Mouse (Mus musculus) liver, embryonic 14.5 days (tissue): ENCODE data around the gene Wdr5. TPM values are rescaled to one million over a fixed set of nuclear protein-coding genes. Genes with fewer than 3 reads are reported as not detected.

ENCODE experiments used
- ATAC-seq: fragments of 200-750 bp; cut with Nextera tagmentation; 2 replicates; pipeline ENCODE4 v1.8.0; 2017; ENCODE audit warnings: moderate number of reproducible peaks, mild to moderate bottlenecking, moderate library complexity; ENCODE audit not compliant: insufficient read depth
- DNase-seq, 3 experiments: peaks; one replicate each; pipeline ENCODE4 v3.0.0-alpha.2; 2012 to 2013; ENCODE audit warnings: low read depth in 3 of 3, low spot score in 3 of 3
- H3K27ac ChIP-seq: fragments of 300-500 bp; sonication (generic); 2 replicates; pipeline ENCODE4 v1.5.1; 2014; ENCODE audit warnings: moderate library complexity, mild to moderate bottlenecking, control low read depth, inconsistent platforms
- H3K27me3 ChIP-seq: fragments of 300-500 bp; sonication (generic); 2 replicates; pipeline ENCODE4 v1.6.1; 2014; ENCODE audit warnings: mild to moderate bottlenecking, low read length, moderate library complexity; ENCODE audit not compliant: control insufficient read depth, insufficient read depth
- H3K36me3 ChIP-seq: fragments of 300-500 bp; sonication (generic); replicated peaks from 2 replicates; pipeline ENCODE4 v1.6.1; 2014; ENCODE audit warnings: low read depth; ENCODE audit not compliant: control insufficient read depth, insufficient read depth
- H3K4me1 ChIP-seq, 2 experiments: fragments of 200-500 bp in 1 of 2; fragments of 300-500 bp in 1 of 2; sonication (generic) in 1 of 2; replicated peaks; 2 replicates each; pipeline ENCODE4 v1.6.1; 2012 to 2014; ENCODE audit warnings: antibody characterized with exemption in 1 of 2, inconsistent platforms in 1 of 2, low read length in 1 of 2; ENCODE audit not compliant: control insufficient read depth in 2 of 2, insufficient read depth in 2 of 2
- H3K4me2 ChIP-seq: fragments of 300-500 bp; sonication (generic); 2 replicates; pipeline ENCODE4 v1.6.1; 2014; ENCODE audit warnings: low read depth, mild to moderate bottlenecking, control low read depth, moderate library complexity
- H3K4me3 ChIP-seq, 2 experiments: fragments of 200-500 bp in 1 of 2; fragments of 300-500 bp in 1 of 2; sonication (generic) in 1 of 2; 2 replicates each; pipeline ENCODE4 v1.5.1; 2012 to 2014; ENCODE audit warnings: low read depth in 2 of 2, low read length in 2 of 2, mild to moderate bottlenecking in 2 of 2, control low read depth in 1 of 2, inconsistent platforms in 1 of 2, moderate library complexity in 1 of 2; ENCODE audit not compliant: insufficient read depth in 1 of 2
- H3K9ac ChIP-seq: fragments of 300-500 bp; sonication (generic); replicated peaks from 2 replicates; pipeline ENCODE4 v1.6.1; 2014; ENCODE audit warnings: mild to moderate bottlenecking, control low read depth, moderate library complexity
- H3K9me3 ChIP-seq: fragments of 300-500 bp; sonication (generic); 2 replicates; pipeline ENCODE4 v1.6.1; 2016; ENCODE audit warnings: low read length, mixed read lengths; ENCODE audit not compliant: control insufficient read depth
- CTCF ChIP-seq: IDR thresholded peaks from 2 replicates; pipeline ENCODE4 v1.5.1; 2016; ENCODE audit warnings: antibody characterized with exemption, low read depth, control low read depth
- EP300 ChIP-seq: IDR thresholded peaks from 2 replicates; pipeline ENCODE4 v1.6.1; 2016; ENCODE audit warnings: antibody characterized with exemption, low read depth
- WGBS: fragments of 180-500 bp; shearing (Covaris S2); extraction: QIAGEN DNeasy Blood & Tissue Kit; methylation state at CpG from one replicate; pipeline ENCODE4 v1.1.7; 2014; ENCODE audit not compliant: insufficient replicate concordance; 5-methylcytosine and 5-hydroxymethylcytosine counted together
- polyA plus RNA-seq, 2 experiments: library from polyadenylated mRNA; depleted of rRNA in 1 of 2; stranded (reverse) in 1 of 2; unstranded in 1 of 2; fragments of >200 nt; fragmentation: Nextera tagmentation in 1 of 2; extraction: Ambion mirVana in 1 of 2; gene quantifications; 2 replicates each; pipeline versions ENCODE4 v1.2.1 to v1.2.3; 2012 to 2014

The Wdr5 gene
- polyA plus RNA-seq, 2 experiments = 23.6 to 24.4 TPM

- no peak for TF ChIP-seq CTCF
- TF ChIP-seq EP300 = no peak
- Histone ChIP-seq H3K9me3 (no peaks in the 10 kb centered on the region), H3K27me3 (no peaks in the 10 kb centered on the region), H3K9ac (peak overlapping the region; percentile 76), H3K27ac (peak overlapping the region; percentile 74), H3K36me3 (no peaks in the 10 kb centered on the region), H3K4me2 (peak overlapping the region; percentile 73), H3K4me1 (peaks cover 21 to 37% of the 10 kb centered on the region in 2 experiments), H3K4me3 (peak overlapping the region; percentile 78 to 84)
- DNase-seq (no peak), ATAC-seq (no peak)
- WGBS = 39% methylated on average over 11 of the region's 11 CpGs
Observed at GRCm38 (mm10) chr2:27476303-27477192, 38.4 kb upstream of the Wdr5 start.

GRCm38 (mm10) chr2:27479821-27480220 is 35.1 kb upstream of the Wdr5 start:
- no peaks in the 10 kb centered on the region for H3K36me3 ChIP-seq
- H3K9ac ChIP-seq = no peak overlapping the region
- ATAC-seq = no peak
- no peak overlapping the region for H3K4me2 ChIP-seq
- H3K4me3 ChIP-seq = no peak overlapping the region
- H3K27ac ChIP-seq = no peak overlapping the region
- 43% methylated on average over 4 of the region's 4 CpGs for WGBS
- no peaks in the 10 kb centered on the region for H3K9me3 ChIP-seq
- no peak for DNase-seq
- H3K27me3 ChIP-seq = no peaks in the 10 kb centered on the region
- TF ChIP-seq CTCF (no peak), EP300 (no peak)
- H3K4me1 ChIP-seq = peaks cover 0 to 10% of the 10 kb centered on the region in 2 experiments; a peak in 3 of 4 replicates

GRCm38 (mm10) chr2:27480367-27480766 is 34.6 kb upstream of the Wdr5 start:
- Histone ChIP-seq H3K36me3 (no peaks in the 10 kb centered on the region), H3K9ac (no peak overlapping the region), H3K4me1 (peaks cover 0 to 10% of the 10 kb centered on the region in 2 experiments; a peak in 3 of 4 replicates), H3K4me3 (no peak overlapping the region), H3K27ac (no peak overlapping the region), H3K4me2 (no peak overlapping the region), H3K27me3 (no peaks in the 10 kb centered on the region), H3K9me3 (no peaks in the 10 kb centered on the region)
- WGBS = 58% methylated on average over 4 of the region's 4 CpGs
- DNase-seq (no peak), ATAC-seq (no peak)
- TF ChIP-seq EP300 = no peak
- peak; percentile 41 for TF ChIP-seq CTCF

- Histone ChIP-seq H3K4me1 (peaks cover 0 to 4% of the 10 kb centered on the region in 2 experiments; a peak in 1 of 4 replicates), H3K27ac (no peak overlapping the region), H3K9me3 (no peaks in the 10 kb centered on the region), H3K4me2 (no peak overlapping the region), H3K4me3 (no peak overlapping the region), H3K9ac (no peak overlapping the region), H3K27me3 (no peaks in the 10 kb centered on the region), H3K36me3 (no peaks in the 10 kb centered on the region)
- WGBS = 36% methylated on average over 7 of the region's 7 CpGs
- TF ChIP-seq CTCF = no peak
- TF ChIP-seq EP300 = no peak
- DNase-seq (no peak), ATAC-seq (no peak)
Observed at GRCm38 (mm10) chr2:27482265-27482861, 32.6 kb upstream of the Wdr5 start.

- WGBS = 42% methylated on average over 4 of the region's 4 CpGs
- no peak overlapping the region for H3K4me2 ChIP-seq
Observed at GRCm38 (mm10) chr2:27486725-27487124, 28.2 kb upstream of the Wdr5 start.

More at GRCm38 (mm10) chr2:27486725-27487124, 28.2 kb upstream of the Wdr5 start:
- no peak overlapping the region for H3K27ac ChIP-seq
- no peaks in the 10 kb centered on the region for H3K36me3 ChIP-seq
- H3K9me3 ChIP-seq = no peaks in the 10 kb centered on the region
- no peak for ATAC-seq
- H3K9ac ChIP-seq = no peak overlapping the region
- no peak overlapping the region for H3K4me3 ChIP-seq
- peaks cover 0 to 11% of the 10 kb centered on the region in 2 experiments; a peak in 2 of 4 replicates for H3K4me1 ChIP-seq
- H3K27me3 ChIP-seq = no peaks in the 10 kb centered on the region
- no peak for TF ChIP-seq EP300
- no peak for TF ChIP-seq CTCF
- DNase-seq = no peak
